Mouse (Mus musculus): ENCODE measurements around the gene Mrm3.

The Mrm3 gene

DNA sequence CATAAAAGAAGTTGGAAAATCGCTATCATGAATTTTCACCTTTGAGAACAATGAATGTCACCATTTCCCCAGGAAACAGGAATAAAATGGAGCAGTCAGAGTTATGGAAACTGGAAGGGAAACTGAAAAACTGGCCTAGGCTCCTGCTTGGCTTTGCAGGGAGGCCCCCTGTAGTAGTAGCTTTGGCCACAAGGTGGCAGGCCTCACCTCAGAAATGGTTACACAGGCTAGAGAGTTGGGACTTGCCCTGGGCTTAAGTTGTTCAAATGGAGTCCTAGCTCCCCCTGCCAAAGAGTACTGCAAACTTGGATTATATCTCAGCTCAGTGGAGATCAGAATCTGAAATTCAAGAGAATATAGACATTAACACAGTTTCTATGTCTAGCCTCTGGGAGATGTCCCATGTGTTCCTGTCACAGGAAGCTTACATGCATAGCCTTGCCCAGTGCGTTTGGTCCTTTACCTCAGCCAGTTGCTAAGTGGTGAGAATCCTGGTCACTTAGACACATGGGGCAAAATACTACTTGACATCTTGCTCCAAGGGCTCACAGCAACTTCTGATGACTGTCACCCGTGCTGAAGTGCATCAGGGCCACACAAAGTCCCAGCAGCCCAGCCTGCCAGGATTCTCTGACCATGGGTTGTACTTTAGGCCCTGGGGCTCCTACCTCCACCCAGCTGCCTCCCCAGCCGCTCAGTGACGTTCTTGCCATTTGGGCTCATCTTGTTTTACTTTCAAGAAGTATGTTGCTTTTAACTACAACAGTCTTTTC is 9.8 kb downstream of the Mrm3 start:
- peak; percentile 60 to 85 for DNase-seq

GRCm38 (mm10) chr11:76253918-76254264 is 10.4 kb downstream of the Mrm3 start:
- DNase-seq = no peak

DNA sequence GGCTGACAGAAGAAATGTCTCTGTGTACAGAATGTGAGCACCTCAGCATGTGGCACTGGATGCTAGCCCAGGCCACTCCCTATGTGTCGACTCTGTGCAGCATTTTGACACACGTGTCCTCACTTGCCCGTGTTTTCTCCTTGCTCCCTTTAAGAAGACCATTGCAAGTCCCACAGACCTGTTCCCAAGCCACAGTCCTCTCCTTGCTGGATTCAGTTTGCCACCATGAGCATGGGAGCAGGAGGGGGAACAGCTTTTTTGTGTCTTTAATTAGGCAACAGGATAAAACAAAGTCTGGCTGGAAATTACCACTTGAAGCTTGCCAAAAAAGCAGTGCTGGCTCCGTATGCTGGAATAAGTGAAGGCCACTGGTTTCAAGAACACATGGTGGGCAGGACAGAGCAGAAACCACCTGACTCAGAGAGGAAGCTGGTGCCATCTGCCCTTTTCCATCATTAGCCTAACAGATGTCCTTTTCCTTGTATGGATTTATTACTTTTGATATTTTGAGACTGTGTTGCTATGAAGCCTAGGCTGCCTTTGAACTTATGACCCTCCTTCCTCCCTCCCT is 12.0 kb downstream of the Mrm3 start:
- no peak for DNase-seq

DNA sequence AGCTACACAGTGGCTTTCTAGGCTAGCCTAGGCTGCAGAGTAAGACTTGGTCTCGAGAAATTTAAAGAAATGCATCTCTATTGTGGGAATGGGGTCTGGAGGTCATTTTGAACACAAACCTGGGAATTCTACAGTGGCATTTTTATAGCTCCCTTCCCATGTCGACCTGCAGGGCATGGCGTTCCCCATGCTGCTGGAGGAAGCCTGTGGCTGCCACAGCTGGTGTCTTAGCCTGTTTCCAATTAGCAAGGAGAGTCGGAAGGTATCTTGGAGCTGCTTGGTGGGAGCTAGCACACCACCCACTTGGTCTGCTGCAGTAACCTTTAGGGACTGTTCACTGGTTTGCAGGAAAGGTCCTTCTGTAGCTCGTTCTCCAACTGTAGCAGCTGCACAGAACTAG is 12.6 kb downstream of the Mrm3 start:
- DNase-seq = no peak

DNA sequence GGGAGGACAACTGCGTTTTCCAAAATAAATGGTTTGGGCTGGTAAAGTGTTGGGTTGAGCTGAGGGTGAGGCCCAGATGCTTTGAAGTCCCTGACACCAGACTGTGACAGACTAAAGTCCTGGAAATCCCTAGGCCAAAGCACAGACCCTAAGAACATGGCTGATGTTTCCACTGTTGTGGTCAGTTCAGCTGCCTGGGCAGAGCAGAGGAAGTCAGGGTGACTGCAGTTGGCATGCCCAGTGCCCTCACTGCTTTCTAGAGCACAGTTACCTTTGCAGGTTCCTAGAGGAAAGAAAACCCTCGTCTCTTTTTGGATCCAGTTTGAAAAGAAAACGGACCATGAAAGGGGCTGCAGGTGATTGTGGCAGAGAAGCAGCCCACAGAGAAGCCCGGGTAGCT is 13.9 kb downstream of the Mrm3 start:
- DNase-seq = no peak

GRCm38 (mm10) chr11:76258511-76258910 is 15.0 kb downstream of the Mrm3 start:
- no peak for DNase-seq

GRCm38 (mm10) chr11:76260208-76261050 is 16.9 kb downstream of the Mrm3 start:
- DNase-seq = no peak

GRCm38 (mm10) chr11:76261224-76261623 is 17.7 kb downstream of the Mrm3 start:
- no peak for DNase-seq

DNA sequence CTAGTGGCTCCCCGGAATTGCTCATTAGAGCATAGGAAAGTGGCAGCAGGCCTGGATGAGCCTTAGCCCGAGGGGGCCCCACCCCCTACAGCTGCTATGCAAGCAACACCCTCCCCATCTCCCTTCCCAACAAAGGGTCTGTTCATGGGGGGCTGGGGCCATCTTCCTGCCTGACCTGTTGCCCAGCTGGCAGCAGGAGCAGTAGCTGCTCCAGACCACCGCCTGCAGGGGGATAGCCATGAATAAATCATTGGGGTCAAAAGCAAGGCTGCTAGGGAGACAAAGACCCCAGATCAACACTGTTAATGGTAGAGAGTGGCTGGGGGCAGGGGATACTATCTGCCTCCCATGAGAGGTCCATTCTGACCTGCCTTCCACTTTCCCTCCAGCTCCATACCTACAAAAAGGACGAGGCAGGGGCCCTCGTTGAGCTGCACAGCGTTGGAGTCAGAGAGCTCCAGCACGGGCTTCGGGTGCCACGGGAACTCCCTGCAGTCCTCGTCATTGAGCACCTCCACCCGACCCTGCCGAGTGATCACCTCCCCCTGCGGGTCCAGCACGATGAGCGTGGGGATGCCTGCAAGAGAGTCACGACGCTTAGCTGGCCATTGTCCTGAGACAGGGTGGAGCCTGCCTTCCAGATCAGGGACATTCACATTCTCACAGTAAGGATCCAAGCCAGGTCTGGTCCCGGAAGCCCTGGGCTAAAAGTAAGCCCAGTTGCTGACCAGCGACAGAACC is 19.3 kb downstream of the Mrm3 start:
- DNase-seq = no peak

DNA sequence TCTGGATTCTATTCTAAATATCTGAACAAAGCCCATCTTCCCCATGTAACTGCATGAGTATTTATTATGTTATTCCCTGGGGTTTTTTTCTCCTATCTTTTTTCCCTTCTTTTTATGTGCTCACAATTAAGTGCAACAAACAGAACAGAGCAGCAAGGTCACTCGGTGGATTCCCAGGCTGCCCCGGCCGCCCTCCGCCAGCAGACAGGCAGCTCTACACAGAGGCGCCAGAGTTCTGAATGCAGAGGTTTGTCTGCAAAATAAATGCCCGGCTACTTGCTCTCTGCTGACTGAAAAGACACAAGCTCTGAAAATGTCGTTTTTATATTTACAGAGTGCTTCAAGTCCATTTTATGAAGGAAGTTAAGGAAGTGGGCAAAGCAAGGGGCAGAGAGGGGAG is 24.0 kb downstream of the Mrm3 start:
- DNase-seq = no peak

- DNase-seq = no peak
These were observed 24.5 kb downstream of the Mrm3 start for GRCm38 (mm10) chr11:76268001-76268459.

GRCm38 (mm10) chr11:76268521-76269065 is 25.1 kb downstream of the Mrm3 start:
- DNase-seq = no peak

GRCm38 (mm10) chr11:76272440-76272839 is 28.9 kb downstream of the Mrm3 start:
- DNase-seq = no peak

- no peak for DNase-seq
These were observed 35.7 kb downstream of the Mrm3 start for GRCm38 (mm10) chr11:76278960-76279852.

GRCm38 (mm10) chr11:76279971-76280370 is 36.5 kb downstream of the Mrm3 start:
- no peak for DNase-seq

DNA sequence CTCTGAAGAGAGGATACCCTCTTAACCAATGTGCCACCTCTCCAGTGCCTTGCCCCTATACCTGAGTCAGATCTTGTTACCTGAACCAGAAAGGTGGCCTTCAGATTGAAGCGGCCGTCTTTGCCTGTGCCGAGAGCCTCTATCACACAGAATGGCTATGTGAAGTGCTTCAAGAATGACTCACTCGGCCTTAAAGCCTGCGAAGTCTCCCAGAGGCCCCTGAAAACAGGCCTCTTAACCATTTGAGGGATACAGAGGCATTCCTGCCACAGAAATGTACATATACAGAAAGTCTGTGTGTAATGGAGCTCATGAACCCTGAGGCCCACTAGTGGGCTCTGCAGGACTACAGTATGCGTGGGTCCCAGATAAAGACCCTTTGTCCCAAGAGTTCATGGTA is 40.3 kb downstream of the Mrm3 start:
- no peak for DNase-seq

GRCm38 (mm10) chr11:76285431-76286075 is 42.0 kb downstream of the Mrm3 start:
- DNase-seq = no peak

- no peak for DNase-seq
These were observed 43.1 kb downstream of the Mrm3 start for GRCm38 (mm10) chr11:76286534-76287126.

- DNase-seq = no peak
These were observed 43.8 kb downstream of the Mrm3 start for GRCm38 (mm10) chr11:76287301-76287700.

- no peak for DNase-seq
These were observed 45.1 kb downstream of the Mrm3 start for GRCm38 (mm10) chr11:76288645-76289044.

DNA sequence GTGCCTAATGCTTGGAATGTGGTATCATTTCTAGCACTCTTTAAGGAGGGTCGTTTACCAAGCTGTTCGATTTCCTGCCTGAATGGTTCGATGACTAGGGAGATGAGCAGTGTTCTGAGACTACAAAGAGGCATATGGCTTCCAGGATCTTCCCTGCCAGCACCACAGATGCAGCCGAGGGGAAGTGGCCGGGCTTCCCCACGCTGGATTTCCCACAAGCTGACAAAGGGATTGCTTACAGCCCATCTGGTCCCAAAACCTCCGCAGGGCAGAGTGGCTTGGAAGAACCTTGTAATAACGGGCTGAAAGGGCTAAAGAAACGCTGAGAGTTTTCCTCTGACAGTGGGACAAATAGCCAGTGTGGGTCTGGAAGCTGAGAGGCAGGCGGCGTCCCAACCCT is 46.9 kb downstream of the Mrm3 start:
- DNase-seq = no peak
